Mouse (Mus musculus) layer of hippocampus, adult 18-20 months (tissue): ENCODE results near the gene 4930432M17Rik. TPM values are rescaled to one million over a fixed set of nuclear protein-coding genes. Genes with fewer than 3 reads are reported as not detected.

Experiments used
- total RNA-seq, 2 experiments: library from RNA; stranded (reverse); gene quantifications; 2 replicates each; pipeline ENCODE4 v1.2.3; 2021

The 4930432M17Rik gene
- total RNA-seq, 2 experiments from 2014 or later: not detected

Other genes with a start within 250 kb of the 4930432M17Rik start
- 100 to 1,000 TPM; 107 to 110 TPM for gene Cnn3, start 244.3 kb upstream of the 4930432M17Rik start, total RNA-seq
- gene Slc44a3, start 138.4 kb upstream of the 4930432M17Rik start, total RNA-seq: under 1 TPM in 1 of 2 experiments, not detected in 1; 0.13 TPM
- 10 to 100 TPM; 53.9 to 71.9 TPM for gene F3, start 52.8 kb downstream of the 4930432M17Rik start, total RNA-seq
- 10 to 100 TPM; 54.1 to 55.7 TPM for gene Abcd3, start 144.5 kb downstream of the 4930432M17Rik start, total RNA-seq